Mouse (Mus musculus) fibroblast of lung, adult 2 months (primary cell): ENCODE results near the gene Wdr54.
"Not testable (repeated sequence)": the region's sequence is repeated elsewhere in the genome, so short reads cannot be mapped to it uniquely, and the experiment has no call there.

Experiments
- DNase-seq: peaks from one replicate; pipeline ENCODE4 v3.0.0-alpha.2; 2011; ENCODE audit warnings: low read depth

Wdr54 gene

DNA sequence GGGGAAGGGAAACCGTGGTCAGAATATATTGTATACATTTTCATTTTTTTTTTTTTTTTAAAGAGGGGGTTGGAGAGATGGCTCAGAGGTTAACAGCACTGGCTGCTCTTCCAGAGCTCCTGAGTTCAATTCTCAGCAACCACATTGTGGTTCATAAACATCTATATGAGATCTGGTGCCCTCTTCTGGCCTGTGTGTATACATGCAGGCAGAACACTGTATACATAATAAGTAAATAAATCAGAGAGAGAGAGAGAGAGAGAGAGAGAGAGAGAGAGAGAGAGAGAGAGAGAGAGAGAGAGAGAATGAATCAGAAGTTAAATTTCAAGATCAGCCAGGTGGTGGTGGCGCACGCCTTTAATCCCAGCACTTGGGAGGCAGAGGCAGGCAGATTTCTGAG lies 3.3 kb upstream of the Wdr54 start:
- not testable (repeated sequence) for DNase-seq

- no peak for DNase-seq
Observed at GRCm38 (mm10) chr6:83155552-83156238, 502 bp downstream of the Wdr54 start.

GRCm38 (mm10) chr6:83153485-83153884 lies 2.7 kb downstream of the Wdr54 start:
- DNase-seq: no peak

DNA sequence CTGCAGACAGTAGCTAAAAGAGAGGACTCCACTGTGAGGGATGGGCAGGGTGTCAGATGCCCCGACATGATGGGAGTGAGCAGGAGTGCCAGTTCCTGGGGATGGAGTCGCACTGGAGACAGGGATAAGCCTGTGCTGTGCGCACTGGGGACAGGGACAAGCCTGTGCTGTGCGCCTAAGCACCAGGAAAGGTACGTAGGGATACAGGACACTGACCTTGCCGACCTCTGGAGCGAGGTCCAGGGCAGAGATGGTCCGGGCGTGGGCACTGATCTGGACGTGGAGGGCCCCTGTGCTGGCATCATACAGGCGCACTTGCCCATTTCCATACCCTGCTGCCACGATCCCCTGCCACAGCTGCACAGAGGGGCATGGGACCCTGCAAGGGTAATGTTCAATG lies 3.2 kb downstream of the Wdr54 start:
- no peak for DNase-seq

DNA sequence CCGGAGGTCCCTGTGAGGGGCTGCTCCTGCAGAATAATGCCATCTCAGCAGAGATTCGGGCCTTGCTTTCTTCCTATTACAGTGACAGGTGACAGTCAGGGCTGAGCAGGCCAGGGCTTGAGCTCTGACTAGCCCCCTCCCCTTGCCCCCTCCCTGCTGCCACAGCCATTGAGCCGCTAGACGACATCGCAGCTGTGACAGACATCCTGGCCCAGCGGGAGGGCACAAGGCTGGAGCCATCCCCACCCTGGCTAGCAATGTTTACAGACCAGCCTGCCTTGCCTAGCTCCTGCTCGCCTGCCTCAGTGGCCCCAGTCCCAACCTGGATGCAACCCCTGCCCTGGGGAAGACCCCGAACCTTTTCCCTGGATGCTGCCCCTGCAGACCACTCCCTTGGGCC lies 4.5 kb downstream of the Wdr54 start:
- DNase-seq: no peak

- no peak for DNase-seq
Observed at GRCm38 (mm10) chr6:83147280-83147679, 8.9 kb downstream of the Wdr54 start.

DNA sequence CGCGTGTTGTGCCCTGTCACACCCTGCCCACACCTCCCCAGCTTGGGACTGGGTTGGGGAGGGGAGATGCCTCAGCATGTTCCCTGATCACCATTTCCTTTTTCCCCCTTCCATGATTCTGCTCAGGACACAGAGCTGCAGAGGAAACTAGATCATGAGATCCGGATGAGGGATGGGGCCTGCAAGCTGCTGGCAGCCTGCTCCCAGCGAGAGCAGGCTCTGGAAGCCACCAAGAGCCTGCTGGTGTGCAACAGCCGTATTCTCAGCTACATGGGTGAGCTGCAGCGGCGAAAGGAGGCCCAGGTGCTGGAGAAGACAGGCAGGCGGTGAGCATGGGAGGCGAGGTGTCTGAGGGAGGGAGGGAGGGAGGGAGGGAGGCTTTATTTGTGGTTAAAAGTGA lies 10.4 kb downstream of the Wdr54 start:
- no peak for DNase-seq

DNA sequence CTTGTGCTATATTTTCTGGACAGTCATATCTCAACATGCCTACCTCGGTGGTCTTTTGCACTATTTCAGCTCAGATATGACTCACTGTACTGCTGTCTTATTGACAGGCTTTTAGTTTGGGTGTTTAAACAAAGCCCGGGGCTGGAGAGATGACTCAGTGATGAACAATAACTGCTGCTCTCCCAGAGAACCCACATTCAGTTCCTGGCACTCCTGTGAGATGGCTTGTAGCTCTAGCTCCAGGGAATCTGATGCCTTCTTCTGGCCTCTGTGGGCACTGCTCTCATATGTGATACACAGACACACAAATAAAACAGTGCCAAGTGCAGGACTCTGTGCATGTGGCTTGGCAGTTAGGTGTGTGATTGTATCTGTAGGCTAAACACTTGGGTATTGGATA lies 11.0 kb downstream of the Wdr54 start:
- no peak for DNase-seq

DNA sequence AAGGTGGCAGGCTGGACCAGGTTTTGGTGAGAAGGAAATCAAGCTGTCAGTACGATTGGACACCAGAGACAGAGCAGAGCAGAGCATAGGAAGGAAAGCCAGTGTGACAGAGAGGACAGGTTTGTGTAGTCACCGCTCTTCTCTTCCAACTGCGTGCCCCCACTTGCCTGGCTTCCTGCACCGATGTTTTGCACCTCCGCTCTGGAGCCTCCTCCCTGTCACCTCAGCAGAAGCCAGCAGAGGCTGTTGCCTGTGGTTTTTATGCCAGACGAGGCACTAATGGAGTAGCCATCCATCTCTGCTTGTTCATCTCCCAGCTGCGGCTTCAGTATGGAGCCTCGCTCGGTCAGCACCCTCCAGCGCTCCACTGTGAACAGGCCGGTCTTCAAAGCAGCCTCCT lies 13.3 kb downstream of the Wdr54 start:
- DNase-seq: no peak

DNA sequence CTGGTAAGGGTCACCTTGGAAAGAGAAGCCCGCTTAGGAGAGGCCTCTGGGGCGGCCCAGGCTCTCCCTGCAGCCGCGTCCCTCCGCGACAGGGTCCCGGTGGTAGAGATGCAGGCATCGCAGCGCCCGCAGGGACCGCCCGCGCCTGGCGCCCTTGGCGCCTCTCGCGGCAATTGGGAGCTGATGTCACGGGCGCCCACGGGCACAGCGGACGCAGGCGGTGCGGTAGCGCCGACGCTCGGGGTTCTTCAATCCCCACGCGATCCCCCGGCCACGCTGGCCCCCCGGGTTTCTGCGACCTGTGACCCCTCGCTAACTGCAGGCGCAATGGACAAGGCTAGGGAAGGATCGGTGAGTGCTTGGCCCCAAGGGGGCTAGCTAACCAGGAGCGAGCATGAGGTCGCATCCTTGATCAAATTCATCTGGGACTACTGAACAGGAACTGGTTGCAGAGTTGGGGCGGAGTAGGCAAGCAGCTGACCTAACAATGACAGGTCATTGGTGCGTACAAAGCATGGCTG lies 13.9 kb downstream of the Wdr54 start:
- DNase-seq: no peak

GRCm38 (mm10) chr6:83141636-83142035 lies 14.6 kb downstream of the Wdr54 start:
- DNase-seq: no peak

GRCm38 (mm10) chr6:83140044-83140443 lies 16.2 kb downstream of the Wdr54 start:
- DNase-seq: no peak

DNA sequence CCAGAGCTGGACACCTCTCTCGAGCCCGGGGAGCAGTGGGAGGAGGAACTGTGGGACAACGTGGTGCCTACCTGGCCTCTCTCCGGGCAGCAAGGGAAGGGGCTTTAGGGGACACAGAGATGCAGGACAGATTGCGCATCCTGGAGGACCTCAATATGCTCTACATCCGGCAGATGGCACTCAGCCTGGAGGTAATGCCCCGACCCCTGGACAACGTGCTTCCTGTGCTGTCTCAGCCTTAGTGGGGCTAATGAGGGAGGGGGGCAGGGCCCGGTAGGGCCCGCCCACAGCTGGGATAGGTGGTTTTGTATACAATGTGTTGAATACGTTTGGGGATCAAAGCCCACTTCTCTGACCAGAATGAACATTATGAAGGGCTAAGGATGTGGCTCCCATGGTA lies 18.1 kb downstream of the Wdr54 start:
- DNase-seq: no peak

GRCm38 (mm10) chr6:83137576-83137950 lies 18.6 kb downstream of the Wdr54 start:
- DNase-seq: peak; percentile 88

GRCm38 (mm10) chr6:83136881-83137575 lies 19.2 kb downstream of the Wdr54 start:
- peak; percentile 71 for DNase-seq

GRCm38 (mm10) chr6:83136291-83136880 lies 19.8 kb downstream of the Wdr54 start:
- peak; percentile 41 for DNase-seq

GRCm38 (mm10) chr6:83135571-83136161 lies 20.5 kb downstream of the Wdr54 start:
- DNase-seq: no peak

DNA sequence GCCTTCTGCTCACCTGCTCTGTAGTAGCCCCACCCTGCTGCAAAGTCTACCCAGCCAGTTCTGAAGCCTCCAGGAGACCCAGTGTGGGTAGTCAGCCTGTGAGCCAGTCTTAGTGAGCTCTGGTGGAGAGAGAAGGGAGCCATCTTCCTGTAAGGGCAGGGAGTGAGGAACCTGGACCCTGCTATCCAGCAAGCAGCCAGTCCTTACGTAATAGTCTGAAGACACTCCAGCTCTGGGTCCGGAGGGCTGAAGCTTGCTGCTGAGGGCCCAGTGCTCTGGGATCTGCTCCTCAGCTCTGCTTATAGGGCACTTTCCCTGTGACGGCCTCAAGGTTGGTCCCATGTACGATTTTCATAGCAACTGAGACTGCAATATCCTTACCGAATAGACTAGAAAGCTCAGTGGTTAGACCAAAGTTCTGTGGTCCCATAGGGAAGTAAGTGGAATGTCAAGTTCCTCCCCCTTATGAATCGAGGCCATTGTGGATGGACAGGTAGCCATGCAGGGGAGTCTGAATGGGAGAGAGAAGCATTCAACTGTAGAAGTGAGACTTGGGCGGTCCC lies 21.2 kb downstream of the Wdr54 start, which contains the start of gene Rtkn:
Gene Rtkn, plus strand, starts transcription at position 513 of the 563 bp plus-strand sequence.
- no peak for DNase-seq

- DNase-seq: no peak
Observed at GRCm38 (mm10) chr6:83134226-83134625, 22.0 kb downstream of the Wdr54 start.

- DNase-seq: no peak
Observed at GRCm38 (mm10) chr6:83132176-83132919, 23.8 kb downstream of the Wdr54 start.

- peak; percentile 51 for DNase-seq
Observed at GRCm38 (mm10) chr6:83131469-83132034, 24.6 kb downstream of the Wdr54 start.
